Mouse (Mus musculus) liver, postnatal 0 days (tissue): ENCODE measurements around the gene Qtrt1. TPM values are rescaled to one million over a fixed set of nuclear protein-coding genes. Genes with fewer than 3 reads are reported as not detected.
A peak's percentile ranks its signal among the peaks of the same experiment; 100 is the strongest.

ENCODE experiments used
- ATAC-seq: fragments of 200-750 bp; cut with Nextera tagmentation; 2 replicates; pipeline ENCODE4 v1.8.0; 2017; ENCODE audit warnings: mild to moderate bottlenecking, moderate library complexity
- DNase-seq: peaks from one replicate; pipeline ENCODE4 v3.0.0-alpha.2; 2016
- H3K27ac ChIP-seq: fragments of 300-500 bp; sonication (generic); 2 replicates; pipeline ENCODE4 v1.5.1; 2014; ENCODE audit warnings: antibody characterized with exemption, moderate library complexity, mild to moderate bottlenecking, low read depth
- H3K27me3 ChIP-seq: fragments of 300-500 bp; sonication (generic); 2 replicates; pipeline ENCODE4 v1.6.1; 2014; ENCODE audit warnings: low read length, control low read depth, mixed read lengths; ENCODE audit not compliant: insufficient read depth
- H3K36me3 ChIP-seq: fragments of 300-500 bp; sonication (generic); replicated peaks from 2 replicates; pipeline ENCODE4 v1.6.1; 2014; ENCODE audit warnings: mild to moderate bottlenecking, control low read depth, low read length, moderate library complexity, mixed read lengths; ENCODE audit not compliant: insufficient read depth
- H3K4me1 ChIP-seq: fragments of 300-500 bp; sonication (generic); 2 replicates; pipeline ENCODE4 v1.6.1; 2014; ENCODE audit warnings: antibody characterized with exemption, mild to moderate bottlenecking, control low read depth; ENCODE audit not compliant: insufficient read depth
- H3K4me2 ChIP-seq: fragments of 300-500 bp; sonication (generic); 2 replicates; pipeline ENCODE4 v1.6.1; 2014; ENCODE audit warnings: low read depth, mild to moderate bottlenecking, low read length, moderate library complexity, mixed read lengths
- H3K4me3 ChIP-seq: fragments of 300-500 bp; sonication (generic); 2 replicates; pipeline ENCODE4 v1.5.1; 2014; ENCODE audit warnings: low read depth, low read length
- H3K9ac ChIP-seq: fragments of 300-500 bp; sonication (generic); replicated peaks from 2 replicates; pipeline ENCODE4 v1.6.1; 2014; ENCODE audit warnings: mild to moderate bottlenecking, moderate library complexity
- H3K9me3 ChIP-seq: fragments of 300-500 bp; sonication (generic); 2 replicates; pipeline ENCODE4 v1.6.1; 2016; ENCODE audit warnings: mild to moderate bottlenecking, control low read depth, low read length, mixed read lengths
- CTCF ChIP-seq: sonication (generic); IDR thresholded peaks from 2 replicates; pipeline ENCODE4 v1.5.1; 2016; ENCODE audit warnings: antibody characterized with exemption, low read depth
- EP300 ChIP-seq: IDR thresholded peaks from 2 replicates; pipeline ENCODE4 v1.6.1; 2016; ENCODE audit warnings: antibody characterized with exemption, low read depth, mild to moderate bottlenecking
- WGBS: fragments of 180-500 bp; shearing (Covaris S2); extraction: QIAGEN DNeasy Blood & Tissue Kit; methylation state at CpG from one replicate; pipeline ENCODE4 v1.1.7; 2014; ENCODE audit not compliant: insufficient replicate concordance; 5-methylcytosine and 5-hydroxymethylcytosine counted together
- polyA plus RNA-seq: library from polyadenylated mRNA; unstranded; fragments of >200 nt; fragmentation: Nextera tagmentation; extraction: Ambion mirVana; gene quantifications from 2 replicates; pipeline ENCODE4 v1.2.1, GENCODE M21; 2015

Qtrt1 gene
- polyA plus RNA-seq: 11.3 and 13.7 TPM in 2 replicates

- ATAC-seq (peak; percentile 96), DNase-seq (peak; percentile 90)
- TF ChIP-seq CTCF: no peak
- TF ChIP-seq EP300: no peak
- Histone ChIP-seq H3K27me3 (no peaks in the 10 kb centered on the region), H3K4me1 (peaks cover 17% of the 10 kb centered on the region), H3K9me3 (no peaks in the 10 kb centered on the region), H3K27ac (peak within 1 kb of the TSS; percentile 82), H3K4me2 (peak within 1 kb of the TSS; percentile 98), H3K36me3 (peaks cover 4% of the 10 kb centered on the region), H3K9ac (peak within 1 kb of the TSS; percentile 83), H3K4me3 (peak within 1 kb of the TSS; percentile 86)
- WGBS: 1% methylated on average over 53 of the region's 53 CpGs
Measured at GRCm38 (mm10) chr9:21411669-21412550, at the start of gene Qtrt1. TSS of gene Qtrt1 (plus strand) at chr9:21411837.

DNA sequence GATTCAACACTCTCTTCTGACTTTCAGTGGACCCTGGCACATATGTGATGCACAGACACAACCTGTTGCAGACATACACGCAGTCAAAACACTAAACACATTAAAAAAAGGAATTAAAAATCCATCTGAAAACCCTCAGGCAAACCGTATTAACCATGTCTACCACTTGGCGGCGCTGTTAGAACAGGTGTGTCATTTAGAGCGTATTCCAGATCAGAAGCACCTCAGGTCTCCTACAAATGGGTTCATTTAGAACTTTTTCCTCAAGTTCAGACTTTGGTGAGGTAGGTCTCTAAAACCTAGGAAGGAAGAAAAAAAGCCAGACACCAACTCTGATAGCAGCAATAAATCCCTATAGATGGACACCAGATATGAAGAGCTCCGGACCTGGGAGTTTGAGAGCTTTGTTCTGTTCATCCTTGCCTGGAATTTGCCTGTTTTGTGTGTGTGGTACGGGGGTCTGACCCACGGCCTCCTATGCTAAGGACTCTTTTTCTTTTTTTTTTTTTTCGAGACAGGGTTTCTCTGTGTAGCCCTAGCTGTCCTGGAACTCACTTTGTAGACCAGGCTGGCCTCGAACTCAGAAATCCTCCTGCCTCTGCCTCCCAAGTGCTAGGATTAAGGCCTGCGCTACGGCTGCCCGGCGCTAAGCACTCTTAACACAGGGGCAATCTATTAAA, 45.0 kb upstream of the Qtrt1 start:
- no peaks in the 10 kb centered on the region for H3K36me3 ChIP-seq
- DNase-seq (peak; percentile 79), ATAC-seq (peak; percentile 0; the same call in 1 of the 2 replicates)
- peak overlapping the region; percentile 82 for H3K27ac ChIP-seq
- H3K27me3 ChIP-seq: no peaks in the 10 kb centered on the region
- H3K9me3 ChIP-seq: no peaks in the 10 kb centered on the region
- WGBS: 25% methylated on average over 14 of the region's 14 CpGs
- no peak overlapping the region for H3K9ac ChIP-seq
- peaks cover 14% of the 10 kb centered on the region for H3K4me1 ChIP-seq
- peak overlapping the region; percentile 68 for H3K4me2 ChIP-seq
- TF ChIP-seq EP300 (no peak), CTCF (peak; percentile 91)
- peak overlapping the region; percentile 95 for H3K4me3 ChIP-seq

DNA sequence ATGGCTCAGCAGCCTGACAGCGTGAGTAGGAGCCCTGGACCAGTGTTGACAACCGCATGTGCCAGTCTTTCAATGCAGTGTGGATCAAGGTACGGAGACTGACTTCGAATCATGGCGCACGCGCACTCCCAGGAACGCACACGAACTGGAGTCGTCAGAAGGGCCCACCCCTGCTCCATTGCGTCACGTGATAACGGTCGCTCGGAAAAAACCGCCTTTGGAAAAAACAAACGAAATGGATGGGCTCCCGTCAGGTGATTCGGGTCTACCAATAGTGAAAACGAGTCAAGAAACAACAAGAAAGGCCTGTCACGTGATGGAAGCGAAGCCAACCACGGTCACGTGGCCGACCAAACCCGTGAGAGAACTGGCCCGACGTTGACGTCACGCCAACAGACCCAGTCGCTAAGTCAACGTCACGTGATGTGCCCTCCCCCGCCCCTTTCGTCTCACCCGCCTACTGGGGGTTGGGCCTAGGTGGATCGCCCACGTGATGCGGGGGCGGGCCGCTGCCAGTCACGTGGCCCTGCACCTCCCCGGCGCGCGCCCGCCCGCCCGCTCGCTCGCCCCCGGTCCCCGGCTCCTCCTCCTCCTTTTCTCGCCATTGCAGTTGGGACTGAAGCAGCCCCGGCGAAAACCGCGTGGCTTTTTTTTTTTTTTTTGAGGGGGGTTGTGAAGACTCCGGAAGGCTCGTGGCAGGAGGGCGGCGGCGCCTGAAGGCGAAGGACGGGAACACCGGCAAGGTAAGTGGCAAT, 44.1 kb upstream of the Qtrt1 start, which contains the start of gene Ilf3:
Gene Ilf3 (plus strand): TSS at position 515 of the 755 bp plus-strand sequence.
- H3K36me3 ChIP-seq: no peaks in the 10 kb centered on the region
- no peak for TF ChIP-seq CTCF
- TF ChIP-seq EP300: peak; percentile 84
- peak within 1 kb of the TSS; percentile 95 for H3K4me3 ChIP-seq
- H3K4me2 ChIP-seq: peak within 1 kb of the TSS; percentile 75
- WGBS: under 1% methylated on average over 63 of the region's 66 CpGs
- peak; percentile 93 for ATAC-seq
- no peaks in the 10 kb centered on the region for H3K27me3 ChIP-seq
- peak within 1 kb of the TSS; percentile 76 for H3K9ac ChIP-seq
- DNase-seq: peak; percentile 100
- H3K27ac ChIP-seq: peak within 1 kb of the TSS; percentile 91
- no peaks in the 10 kb centered on the region for H3K9me3 ChIP-seq
- H3K4me1 ChIP-seq: peaks cover 14% of the 10 kb centered on the region

- Histone ChIP-seq H3K4me1 (peaks cover 14% of the 10 kb centered on the region), H3K27me3 (no peaks in the 10 kb centered on the region), H3K9ac (peak overlapping the region; percentile 76), H3K4me2 (peak overlapping the region; percentile 75), H3K4me3 (peak overlapping the region; percentile 95), H3K36me3 (0 out of 2 replicates have a peak, but pooled peaks cover 5% of the 10 kb centered on the region), H3K27ac (peak overlapping the region; percentile 91), H3K9me3 (no peaks in the 10 kb centered on the region)
- DNase-seq (peak; percentile 85), ATAC-seq (peak; percentile 34)
- 1% methylated on average over 36 of the region's 38 CpGs for WGBS
- TF ChIP-seq EP300 (no peak), CTCF (no peak)
Measured at GRCm38 (mm10) chr9:21368131-21368584, 43.5 kb upstream of the Qtrt1 start.

DNA sequence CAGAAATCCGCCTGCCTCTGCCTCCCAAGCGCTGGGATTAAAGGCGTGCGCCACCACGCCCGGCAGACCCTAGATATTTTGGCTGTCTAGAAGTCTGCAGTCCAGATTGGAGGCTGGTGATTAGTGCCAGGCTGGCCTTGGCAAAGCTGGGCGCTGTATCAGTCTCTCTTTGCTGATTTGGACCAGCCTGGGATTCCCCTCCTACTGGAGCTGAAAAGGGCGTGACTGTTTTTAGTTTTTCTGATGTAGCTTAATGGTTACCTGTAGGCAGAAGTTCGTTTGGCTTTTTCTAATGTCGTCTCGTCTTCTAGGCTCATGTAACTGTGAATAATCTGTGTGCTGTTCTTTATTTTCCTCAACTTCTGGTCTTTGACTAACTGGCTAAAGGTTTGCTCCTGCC, 42.6 kb upstream of the Qtrt1 start:
- ATAC-seq (no peak), DNase-seq (no peak)
- no peak overlapping the region for H3K27ac ChIP-seq
- peak overlapping the region; percentile 75 for H3K4me2 ChIP-seq
- no peaks in the 10 kb centered on the region for H3K9me3 ChIP-seq
- no peak overlapping the region for H3K9ac ChIP-seq
- peaks cover 14% of the 10 kb centered on the region for H3K4me1 ChIP-seq
- WGBS: 45% methylated on average over 11 of the region's 11 CpGs
- 0 out of 2 replicates have a peak, but pooled peaks cover 7% of the 10 kb centered on the region for H3K36me3 ChIP-seq
- TF ChIP-seq EP300 (no peak), CTCF (no peak)
- peak overlapping the region; percentile 95 for H3K4me3 ChIP-seq
- H3K27me3 ChIP-seq: no peaks in the 10 kb centered on the region
